Mouse (Mus musculus): ENCODE data around the gene Jdp2.

Gene Jdp2

DNA sequence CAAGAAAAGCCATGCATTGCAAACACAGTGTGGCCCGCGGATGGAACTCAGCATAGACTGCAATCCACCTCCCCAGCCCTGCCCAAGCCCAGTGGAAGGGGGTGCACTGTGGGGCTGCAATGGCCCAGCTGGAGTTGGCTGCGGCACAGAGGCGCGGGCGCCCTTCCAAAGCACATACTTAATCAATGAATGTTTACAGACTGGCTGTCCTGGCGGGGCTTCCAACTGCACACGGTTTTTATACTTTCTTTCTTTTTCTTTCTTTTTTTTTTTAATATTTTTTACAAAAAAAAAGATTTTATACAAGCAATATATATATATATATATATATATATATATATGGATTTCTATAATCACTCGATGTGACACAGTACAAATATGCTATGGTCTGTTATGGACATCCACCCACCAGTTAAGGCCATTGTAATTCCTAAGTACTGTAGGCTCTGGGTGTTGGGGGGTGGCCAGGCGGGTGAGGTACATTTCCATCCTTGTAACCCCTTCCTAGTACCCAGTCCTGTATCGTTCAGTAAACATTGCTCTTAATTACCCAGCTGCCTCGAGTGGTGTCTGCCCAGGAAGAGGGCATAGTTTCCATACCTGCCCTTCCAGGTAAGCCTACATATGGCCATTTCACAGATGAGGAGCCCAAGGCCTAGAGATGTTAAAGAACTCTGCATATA lies 40.6 kb downstream of the Jdp2 start:
- DNase-seq, result peak; percentile 69 to 73

GRCm38 (mm10) chr12:85640852-85641563 lies 42.2 kb downstream of the Jdp2 start:
- DNase-seq, result no peak

- DNase-seq, result no peak
These were observed 42.7 kb downstream of the Jdp2 start for GRCm38 (mm10) chr12:85641564-85641931.

DNA sequence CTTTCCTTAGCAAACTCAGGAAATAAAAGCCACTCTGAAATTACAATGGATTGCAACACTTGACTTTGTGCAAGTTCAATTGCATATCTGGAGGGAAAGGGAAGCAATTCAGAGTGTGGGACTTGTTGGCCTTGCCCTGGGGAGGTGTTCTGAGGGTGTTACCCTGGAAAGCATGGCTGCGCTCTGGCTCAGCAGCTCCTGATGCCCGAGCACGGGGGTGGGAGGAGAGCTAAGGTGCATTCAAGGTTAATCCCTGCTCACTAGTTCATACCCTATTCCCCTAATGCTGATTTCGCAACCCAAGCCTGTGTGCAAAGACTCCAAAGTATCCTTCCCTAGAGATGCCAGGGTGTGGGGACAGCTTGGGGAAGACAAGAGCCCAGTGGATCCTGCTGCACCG lies 44.9 kb downstream of the Jdp2 start:
- peak; percentile 29 to 78 for DNase-seq

DNA sequence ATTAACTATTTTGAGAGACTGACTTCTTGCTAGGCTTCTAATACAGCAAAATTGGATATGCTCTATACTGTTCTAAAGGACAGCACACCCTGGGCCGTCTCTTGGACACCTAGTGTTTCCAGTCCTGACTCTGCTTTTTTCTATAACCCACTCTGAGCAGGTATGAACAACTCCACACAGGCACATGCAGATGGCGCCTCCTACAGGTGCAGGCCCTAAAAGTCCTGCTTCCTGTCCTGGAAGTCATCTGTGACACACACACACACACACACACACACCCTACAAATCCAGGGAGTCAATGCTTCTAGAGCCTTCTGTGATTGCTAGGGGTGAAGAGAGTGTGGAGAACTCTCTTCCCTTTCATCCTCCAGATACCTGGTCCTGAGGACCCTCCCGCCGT lies 46.8 kb downstream of the Jdp2 start:
- peak; percentile 63 to 65 for DNase-seq

DNA sequence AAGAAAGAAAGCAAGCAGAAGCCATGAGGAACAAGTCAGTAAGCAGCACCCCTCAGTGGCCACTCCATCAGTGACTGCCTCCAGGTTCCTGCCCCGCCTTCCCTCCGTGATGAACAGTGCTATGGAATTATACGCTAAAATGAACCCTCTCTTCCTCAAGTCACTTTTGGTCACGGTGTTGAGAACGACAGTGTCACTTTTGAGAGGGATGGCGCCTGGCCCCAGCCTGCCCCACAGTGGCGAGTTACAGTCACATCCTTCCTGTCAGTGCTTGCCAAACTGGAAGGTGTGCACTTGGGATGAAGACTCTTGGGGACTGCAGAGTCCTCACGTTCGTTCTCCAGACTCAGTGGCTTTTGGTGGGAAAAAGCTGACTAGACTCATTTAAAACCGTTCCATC lies 48.5 kb downstream of the Jdp2 start:
- DNase-seq, result peak; percentile 51 to 63

- DNase-seq, result no peak
These were observed 49.1 kb downstream of the Jdp2 start for GRCm38 (mm10) chr12:85647955-85648354.

DNA sequence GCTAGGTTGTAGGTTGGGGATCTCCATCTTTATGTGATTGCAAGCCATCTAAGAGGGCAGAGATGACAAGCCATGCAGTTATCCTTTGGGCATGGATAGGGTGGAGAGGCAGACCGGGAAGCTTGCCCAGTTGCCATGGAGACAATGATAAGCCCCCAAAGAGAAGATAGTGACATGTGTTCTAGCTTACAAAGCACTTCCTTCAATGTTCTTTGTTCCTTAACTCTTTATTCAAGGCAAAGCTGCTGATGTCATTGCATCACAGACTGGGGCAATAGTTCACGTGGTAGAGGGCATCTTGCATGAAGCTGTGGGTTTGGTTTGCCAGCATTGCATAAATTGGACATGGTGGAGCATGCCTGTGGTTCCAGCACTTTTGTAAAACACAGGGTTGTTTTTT lies 60.5 kb downstream of the Jdp2 start:
- DNase-seq, result no peak

DNA sequence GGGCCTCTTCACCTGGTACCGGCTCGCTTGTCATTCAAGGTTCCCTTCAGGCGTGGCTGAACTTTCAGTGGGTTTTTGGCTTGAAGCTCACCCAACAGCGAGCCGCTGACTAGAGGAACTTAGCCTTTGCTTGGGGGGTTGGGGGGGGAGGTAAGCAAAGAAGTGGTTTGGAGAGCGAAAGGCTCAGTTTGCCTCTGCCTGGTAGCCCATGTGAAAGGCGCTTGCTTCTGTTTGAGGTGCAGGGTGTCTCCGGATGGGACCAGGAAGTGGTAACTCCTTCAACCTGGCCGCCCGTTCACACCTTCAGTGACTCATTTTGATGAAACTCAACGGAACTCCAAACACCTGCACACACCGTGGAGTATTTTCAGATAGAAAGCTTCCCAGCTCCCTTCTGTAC lies 62.0 kb downstream of the Jdp2 start:
- DNase-seq, result no peak

DNA sequence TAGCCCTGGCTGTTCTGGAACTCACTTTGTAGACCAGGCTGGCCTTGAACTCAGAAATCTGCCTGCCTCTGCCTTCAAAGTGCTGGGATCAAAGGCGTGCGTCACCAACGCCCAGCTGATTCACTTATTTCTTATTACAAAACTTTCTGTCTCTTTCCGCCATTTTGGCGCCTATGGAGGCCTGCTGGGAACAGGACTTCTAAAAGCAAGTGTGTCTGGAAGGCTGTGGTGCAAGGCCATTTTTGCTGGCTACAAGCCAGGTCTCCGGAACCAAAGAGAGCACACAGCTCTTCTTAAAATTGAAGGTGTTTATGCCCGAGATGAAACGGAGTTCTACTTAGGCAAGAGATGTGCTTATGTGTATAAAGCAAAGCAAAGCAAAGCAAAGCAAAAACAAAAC lies 63.4 kb downstream of the Jdp2 start:
- peak in 1 of 2 experiments; percentile 16 for DNase-seq

- DNase-seq, result peak; percentile 74 to 84
These were observed 64.1 kb downstream of the Jdp2 start for GRCm38 (mm10) chr12:85662896-85663295.

- DNase-seq, result no peak
These were observed 67.3 kb downstream of the Jdp2 start for GRCm38 (mm10) chr12:85666112-85666511.

- DNase-seq, result no peak
These were observed 68.2 kb downstream of the Jdp2 start for GRCm38 (mm10) chr12:85667071-85667470.

GRCm38 (mm10) chr12:85668696-85669095 lies 69.9 kb downstream of the Jdp2 start:
- no peak for DNase-seq

DNA sequence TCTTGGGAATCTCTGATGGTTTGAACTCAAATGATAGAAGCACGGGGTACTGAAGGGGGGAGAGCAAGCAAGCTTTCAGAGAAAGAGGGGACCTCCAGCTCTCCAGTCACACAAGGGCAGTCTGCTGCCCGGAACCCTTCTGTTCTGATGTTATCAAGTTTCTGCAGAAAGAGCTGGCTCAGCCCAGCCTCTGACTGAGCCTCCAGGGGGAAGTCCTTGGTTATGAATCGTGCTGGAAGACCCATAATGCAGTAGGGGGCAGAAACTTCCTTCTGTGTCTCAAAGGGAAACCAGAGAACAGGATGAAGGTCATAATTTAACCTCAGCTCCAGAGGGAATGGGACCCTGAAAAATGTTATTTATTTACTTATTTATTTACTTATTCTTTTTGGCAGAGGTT lies 71.3 kb downstream of the Jdp2 start:
- no peak for DNase-seq

GRCm38 (mm10) chr12:85673914-85674313 lies 75.1 kb downstream of the Jdp2 start:
- DNase-seq, result no peak

- no peak for DNase-seq
These were observed 80.3 kb downstream of the Jdp2 start for GRCm38 (mm10) chr12:85679117-85679516.

DNA sequence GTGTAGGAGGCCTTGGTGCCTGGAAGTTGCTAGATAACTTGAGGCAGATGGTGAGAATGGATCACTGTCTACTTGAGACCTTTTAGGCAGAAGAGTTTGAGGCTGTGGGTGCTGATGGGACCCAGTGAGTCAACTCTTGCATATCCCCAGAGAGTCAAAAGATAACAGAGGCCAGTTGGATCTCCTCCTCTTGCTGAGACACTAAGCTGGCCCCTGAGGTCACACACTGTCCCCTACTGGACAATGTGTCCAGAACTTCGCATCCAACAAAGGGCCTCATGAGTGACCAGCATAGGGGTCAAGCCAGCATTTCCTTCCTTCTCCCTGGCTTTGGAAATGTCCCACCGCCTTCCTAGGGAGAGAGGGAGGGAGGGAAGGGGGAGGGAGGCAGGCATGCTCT lies 81.0 kb downstream of the Jdp2 start:
- no peak for DNase-seq

DNA sequence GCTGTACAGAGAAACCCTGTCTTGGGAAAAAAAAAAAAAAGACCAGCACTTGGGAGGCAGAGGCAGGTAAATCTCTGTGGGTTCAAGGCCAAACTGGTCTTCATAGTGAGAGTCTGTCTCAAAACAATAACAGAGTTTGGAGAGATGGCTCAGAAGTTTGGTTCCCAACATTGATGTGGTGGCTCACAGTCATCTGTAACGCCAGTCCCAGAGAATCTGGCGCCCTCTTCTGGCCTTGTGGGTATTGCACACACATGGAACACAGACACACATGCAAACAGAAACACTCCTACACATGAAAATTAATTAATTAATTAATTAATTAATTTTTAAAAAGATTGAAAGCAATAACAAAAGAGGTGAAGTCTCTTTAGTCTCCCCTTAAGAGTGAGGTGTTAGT lies 83.5 kb downstream of the Jdp2 start:
- no peak for DNase-seq

DNA sequence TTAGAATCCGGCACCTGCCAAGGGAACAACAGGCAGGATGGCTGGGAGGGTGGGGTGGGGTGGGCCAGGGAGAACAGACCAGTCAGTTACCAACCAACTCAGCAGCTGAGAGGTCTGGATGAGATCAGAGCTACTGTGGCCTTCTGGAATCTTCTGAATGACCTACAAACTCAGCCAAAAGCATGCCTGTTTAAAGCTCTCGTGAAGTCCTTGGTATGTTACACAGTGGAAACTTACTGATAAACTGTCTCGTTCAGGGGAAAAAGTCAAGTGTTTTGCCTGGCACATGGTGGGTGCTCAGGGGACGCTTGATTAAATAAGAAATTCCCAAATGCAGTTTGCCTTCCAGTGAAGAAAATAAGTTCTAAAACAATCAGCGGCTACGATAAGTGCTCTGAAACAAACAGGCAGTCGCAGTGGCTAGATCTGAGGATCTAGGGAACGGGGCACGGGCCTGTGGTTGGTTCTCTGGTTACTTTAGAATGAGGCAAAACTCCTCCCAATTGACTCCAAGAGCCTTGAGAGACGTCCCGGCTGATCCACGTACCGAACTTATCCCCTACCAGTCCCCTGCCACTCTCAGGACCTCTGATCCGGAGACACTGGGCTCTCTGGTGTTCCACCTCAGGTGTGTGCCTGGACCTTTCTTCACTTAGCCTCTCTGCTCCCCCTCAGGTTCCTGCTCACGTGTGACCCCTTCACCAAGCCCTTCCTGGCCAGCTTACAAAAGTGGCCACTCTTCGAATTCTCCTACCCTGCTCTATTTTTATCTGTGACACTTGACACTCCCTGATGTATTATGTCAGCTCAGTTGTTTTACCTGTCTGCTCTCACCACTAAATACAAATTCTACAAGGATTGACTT lies 85.8 kb downstream of the Jdp2 start:
- DNase-seq, result no peak

DNA sequence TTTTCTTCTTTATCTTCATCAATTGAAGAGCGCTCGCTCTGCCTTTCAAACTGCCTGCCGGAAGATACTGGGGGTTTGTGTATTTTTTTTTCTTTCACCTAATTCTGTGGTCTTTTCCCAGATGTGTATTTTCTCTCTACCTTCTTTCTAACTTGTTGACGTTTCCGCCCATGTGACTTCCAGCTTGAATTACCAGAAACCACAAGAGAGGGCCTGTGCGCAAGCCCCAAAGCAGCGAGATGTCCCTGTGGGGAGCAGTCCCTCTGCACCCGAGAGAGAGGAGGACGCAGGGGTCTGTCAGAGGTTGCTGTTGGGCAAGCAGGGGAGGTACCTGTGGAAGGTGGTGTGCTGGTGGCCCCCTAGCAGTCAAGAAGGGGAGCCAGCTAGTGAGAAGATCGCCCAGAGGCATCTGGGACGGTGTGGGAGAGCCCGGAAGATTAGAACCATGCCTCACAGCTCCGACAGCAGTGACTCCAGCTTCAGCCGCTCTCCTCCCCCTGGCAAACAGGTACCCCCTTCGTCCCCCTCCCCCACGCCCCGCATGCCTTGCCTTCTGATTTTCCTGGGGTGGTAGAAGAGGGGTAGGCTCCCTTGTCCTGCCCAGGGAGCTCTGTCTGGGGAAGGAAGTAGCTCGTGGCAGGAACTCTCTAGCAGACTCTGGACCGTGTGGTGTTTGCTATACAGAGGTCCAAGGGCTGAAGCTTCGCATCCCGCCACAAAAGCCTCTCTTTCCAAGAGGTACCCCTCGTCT lies 87.8 kb downstream of the Jdp2 start, which contains the start of gene Batf:
Gene Batf, plus strand, starts transcription at position 204 of the 751 bp plus-strand sequence.
- no peak for DNase-seq

GRCm38 (mm10) chr12:85687217-85687533 lies 88.3 kb downstream of the Jdp2 start:
- DNase-seq, result no peak

GRCm38 (mm10) chr12:85687846-85688245 lies 89.0 kb downstream of the Jdp2 start:
- DNase-seq, result no peak
